Mouse (Mus musculus) hindbrain, embryonic 15.5 days (tissue): ENCODE results near the gene Prkab1. TPM values are rescaled to one million over a fixed set of nuclear protein-coding genes. Genes with fewer than 3 reads are reported as not detected.
A peak's percentile ranks its signal among the peaks of the same experiment; 100 is the strongest.

Experiments
- ATAC-seq: fragments of 200-750 bp; cut with Nextera tagmentation; 2 replicates; pipeline ENCODE4 v1.8.0; 2017; ENCODE audit warnings: low read depth, moderate number of reproducible peaks, moderate TSS enrichment; ENCODE audit not compliant: low FRiP score
- H3K27ac ChIP-seq: fragments of 300-500 bp; sonication (generic); replicated peaks from 2 replicates; pipeline ENCODE4 v1.5.1; 2015; ENCODE audit warnings: mild to moderate bottlenecking, inconsistent platforms
- H3K27me3 ChIP-seq: fragments of 300-500 bp; sonication (generic); 2 replicates; pipeline ENCODE4 v1.6.1; 2015; ENCODE audit warnings: control low read depth, inconsistent platforms
- H3K36me3 ChIP-seq: fragments of 300-500 bp; sonication (generic); 2 replicates; pipeline ENCODE4 v1.6.1; 2015; ENCODE audit warnings: control low read depth, inconsistent platforms
- H3K4me1 ChIP-seq: fragments of 300-500 bp; sonication (generic); replicated peaks from 2 replicates; pipeline ENCODE4 v1.6.1; 2015; ENCODE audit warnings: control low read depth, inconsistent platforms
- H3K4me2 ChIP-seq: fragments of 300-500 bp; sonication (generic); 2 replicates; pipeline ENCODE4 v1.6.1; 2015; ENCODE audit warnings: moderate library complexity, mild to moderate bottlenecking, inconsistent platforms
- H3K4me3 ChIP-seq: fragments of 300-500 bp; sonication (generic); 2 replicates; pipeline ENCODE4 v1.5.1; 2015; ENCODE audit warnings: mild to moderate bottlenecking, inconsistent platforms
- H3K9ac ChIP-seq: fragments of 300-500 bp; sonication (generic); 2 replicates; pipeline ENCODE4 v1.6.1; 2015; ENCODE audit warnings: inconsistent platforms
- H3K9me3 ChIP-seq: fragments of 300-500 bp; sonication (generic); 2 replicates; pipeline ENCODE4 v1.6.1; 2016; ENCODE audit warnings: control low read depth, inconsistent platforms
- WGBS: fragments of 180-500 bp; shearing (Covaris S2); methylation state at CpG from one replicate; pipeline ENCODE4 v1.1.7; 2015; 5-methylcytosine and 5-hydroxymethylcytosine counted together
- polyA plus RNA-seq: library from polyadenylated mRNA; unstranded; fragments of >200 nt; fragmentation: Nextera tagmentation; extraction: Ambion mirVana; gene quantifications from 2 replicates; pipeline ENCODE4 v1.2.1, GENCODE M21; 2015

The Prkab1 gene
- polyA plus RNA-seq, 1 experiment from 2014 or later: 49.8 TPM

DNA sequence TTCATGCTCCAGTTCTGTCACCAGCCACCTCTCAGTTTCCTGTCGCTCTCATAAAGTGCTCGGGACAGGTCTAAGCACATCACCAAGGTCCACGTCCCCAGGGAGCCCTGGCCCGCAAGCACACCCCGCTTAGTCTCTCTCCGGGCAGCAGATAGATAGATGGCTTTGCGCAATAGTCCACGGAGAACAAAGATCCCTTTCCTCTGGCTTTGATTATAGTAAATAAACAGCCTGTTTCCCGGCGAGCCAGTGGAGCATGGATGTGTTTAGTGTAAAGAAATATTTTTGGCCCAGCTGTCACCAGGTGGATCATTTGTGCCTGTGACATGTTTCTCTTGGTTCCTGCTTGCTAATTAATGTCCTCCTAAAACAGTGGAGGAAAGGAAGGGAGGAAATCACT lies 47.0 kb downstream of the Prkab1 start:
- Histone ChIP-seq H3K4me1 (peaks cover 8% of the 10 kb centered on the region), H3K27ac (0 out of 2 replicates have a peak overlapping the region, but pooled peaks have one; percentile 59), H3K9ac (no peak overlapping the region), H3K9me3 (no peaks in the 10 kb centered on the region), H3K4me3 (no peak overlapping the region), H3K36me3 (peaks cover 3% of the 10 kb centered on the region; the same call in 1 of the 2 replicates), H3K27me3 (no peaks in the 10 kb centered on the region), H3K4me2 (no peak overlapping the region)
- WGBS: 74% methylated on average over 10 of the region's 10 CpGs
- ATAC-seq: no peak

DNA sequence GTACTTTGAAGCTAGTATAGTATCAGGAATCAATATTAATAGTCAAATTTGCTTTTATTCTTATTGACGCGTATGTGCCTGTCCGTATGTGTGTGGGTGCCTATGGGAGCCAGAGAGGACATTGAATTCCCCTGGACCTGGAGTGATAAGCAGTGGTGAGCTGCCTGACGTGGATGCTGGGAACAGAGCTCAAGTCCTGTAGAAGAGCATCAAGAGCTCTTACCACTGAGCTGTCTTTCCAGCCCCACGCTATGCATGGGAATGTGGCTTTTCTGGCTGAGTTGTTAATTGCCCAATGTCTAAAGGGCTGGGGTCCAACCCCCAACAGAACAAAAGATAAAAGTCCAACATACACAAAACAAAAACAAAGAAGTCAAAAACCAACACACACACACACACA lies 47.9 kb downstream of the Prkab1 start:
- H3K27me3 ChIP-seq: no peaks in the 10 kb centered on the region
- no peak overlapping the region for H3K4me2 ChIP-seq
- H3K9ac ChIP-seq: no peak overlapping the region
- peaks cover 8% of the 10 kb centered on the region for H3K4me1 ChIP-seq
- H3K4me3 ChIP-seq: no peak overlapping the region
- H3K9me3 ChIP-seq: no peaks in the 10 kb centered on the region
- H3K27ac ChIP-seq: no peak overlapping the region
- no peak for ATAC-seq
- WGBS: 97% methylated on average over 5 of the region's 5 CpGs
- H3K36me3 ChIP-seq: 0 out of 2 replicates have a peak, but pooled peaks cover 3% of the 10 kb centered on the region

DNA sequence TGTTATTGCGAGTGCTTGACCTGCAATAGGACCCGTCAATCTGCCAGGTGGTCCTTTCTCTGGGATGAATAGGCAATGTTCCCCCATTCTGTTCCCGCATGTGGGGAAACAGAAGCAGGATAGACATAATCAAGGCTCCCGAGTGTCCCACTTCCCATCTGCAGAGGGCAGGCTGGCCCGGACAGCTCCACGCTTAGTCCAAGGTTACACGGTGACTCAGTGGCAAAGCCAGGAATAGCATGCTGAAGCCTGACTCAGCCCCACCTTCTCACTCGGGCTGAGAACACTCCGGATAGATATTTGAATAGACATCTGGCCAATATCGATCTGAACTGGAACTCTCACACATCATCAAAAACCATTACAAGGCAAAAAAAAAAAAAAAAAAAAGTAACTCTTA lies 48.6 kb downstream of the Prkab1 start:
- Histone ChIP-seq H3K9ac (no peak overlapping the region), H3K9me3 (no peaks in the 10 kb centered on the region), H3K4me2 (no peak overlapping the region), H3K4me3 (no peak overlapping the region), H3K27me3 (no peaks in the 10 kb centered on the region), H3K4me1 (peaks cover 8% of the 10 kb centered on the region), H3K27ac (no peak overlapping the region), H3K36me3 (0 out of 2 replicates have a peak, but pooled peaks cover 3% of the 10 kb centered on the region)
- ATAC-seq: no peak
- WGBS: 89% methylated on average over 10 of the region's 10 CpGs

DNA sequence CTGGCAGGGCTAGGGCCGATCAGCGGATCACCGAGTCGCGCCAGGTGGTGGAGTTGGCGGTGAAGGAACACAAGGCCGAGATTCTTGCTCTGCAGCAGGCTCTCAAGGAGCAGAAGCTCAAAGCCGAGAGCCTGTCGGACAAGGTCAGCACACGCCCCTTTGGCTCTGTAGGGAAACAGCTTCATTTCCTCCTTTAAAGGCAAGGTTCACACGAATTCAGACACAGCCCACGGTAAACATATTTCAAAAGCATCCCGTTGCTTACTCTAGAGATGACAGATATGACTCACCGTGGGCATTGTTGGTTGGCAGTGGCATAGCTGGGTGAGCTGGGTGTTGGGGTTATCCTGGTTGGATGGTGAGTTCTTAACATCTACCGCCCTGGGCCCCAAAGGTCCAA lies 53.1 kb downstream of the Prkab1 start:
- 86% methylated on average over 15 of the region's 15 CpGs for WGBS
- H3K4me2 ChIP-seq: no peak overlapping the region
- ATAC-seq: no peak
- peaks cover 8% of the 10 kb centered on the region; the same call in 1 of the 2 replicates for H3K36me3 ChIP-seq
- no peaks in the 10 kb centered on the region for H3K27me3 ChIP-seq
- no peak overlapping the region for H3K4me3 ChIP-seq
- H3K9ac ChIP-seq: no peak overlapping the region
- H3K27ac ChIP-seq: no peak overlapping the region
- no peaks in the 10 kb centered on the region for H3K4me1 ChIP-seq
- H3K9me3 ChIP-seq: no peaks in the 10 kb centered on the region

Other genes with a start within 250 kb of the Prkab1 start
- 30.2 and 32.8 TPM in 2 replicates for gene Cit, start 179.2 kb downstream of the Prkab1 start, polyA plus RNA-seq
- gene Tmem233, start 58.7 kb upstream of the Prkab1 start, polyA plus RNA-seq: not detected in 2 replicates